Mouse (Mus musculus) midbrain, embryonic 16.5 days (tissue): ENCODE results near the gene Hivep1. TPM values are rescaled to one million over a fixed set of nuclear protein-coding genes. Genes with fewer than 3 reads are reported as not detected.
A peak's percentile ranks its signal among the peaks of the same experiment; 100 is the strongest.

ENCODE experiments used
- ATAC-seq: fragments of 200-750 bp; cut with Nextera tagmentation; 2 replicates; pipeline ENCODE4 v1.8.0; 2017; ENCODE audit warnings: moderate TSS enrichment
- H3K27ac ChIP-seq: fragments of 300-500 bp; sonication (generic); 2 replicates; pipeline ENCODE4 v1.5.1; 2014; ENCODE audit warnings: mild to moderate bottlenecking, low read length, mixed read lengths
- H3K27me3 ChIP-seq: fragments of 300-500 bp; sonication (generic); 2 replicates; pipeline ENCODE4 v1.6.1; 2014; ENCODE audit warnings: low read depth, low read length, mixed read lengths; ENCODE audit not compliant: control insufficient read depth, insufficient read depth
- H3K36me3 ChIP-seq: fragments of 300-500 bp; sonication (generic); 2 replicates; pipeline ENCODE4 v1.6.1; 2014; ENCODE audit warnings: mild to moderate bottlenecking, low read length, moderate library complexity, mixed read lengths; ENCODE audit not compliant: control insufficient read depth, insufficient read depth
- H3K4me1 ChIP-seq: fragments of 300-500 bp; sonication (generic); 2 replicates; pipeline ENCODE4 v1.6.1; 2014; ENCODE audit warnings: mild to moderate bottlenecking, low read length, mixed read lengths; ENCODE audit not compliant: control insufficient read depth, insufficient read depth
- H3K4me2 ChIP-seq: fragments of 300-500 bp; sonication (generic); 2 replicates; pipeline ENCODE4 v1.6.1; 2014; ENCODE audit warnings: mild to moderate bottlenecking, low read length, mixed read lengths
- H3K4me3 ChIP-seq: fragments of 300-500 bp; sonication (generic); 2 replicates; pipeline ENCODE4 v1.5.1; 2014; ENCODE audit warnings: low read depth, mild to moderate bottlenecking, low read length, moderate library complexity, mixed read lengths
- H3K9ac ChIP-seq: fragments of 300-500 bp; sonication (generic); 2 replicates; pipeline ENCODE4 v1.6.1; 2014; ENCODE audit warnings: low read depth, low read length, mixed read lengths
- H3K9me3 ChIP-seq: fragments of 300-500 bp; sonication (generic); replicated peaks from 2 replicates; pipeline ENCODE4 v1.6.1; 2014; ENCODE audit warnings: mild to moderate bottlenecking, low read length, mixed read lengths; ENCODE audit not compliant: control insufficient read depth, poor library complexity, severe bottlenecking
- WGBS: fragments of 180-500 bp; shearing (Covaris S2); extraction: QIAGEN DNeasy Blood & Tissue Kit; methylation state at CpG from one replicate; pipeline ENCODE4 v1.1.7; 2014; 5-methylcytosine and 5-hydroxymethylcytosine counted together
- polyA plus RNA-seq: library from polyadenylated mRNA; unstranded; fragments of >200 nt; fragmentation: Nextera tagmentation; extraction: Ambion mirVana; gene quantifications from 2 replicates; pipeline ENCODE4 v1.2.1, GENCODE M21; 2015

The Hivep1 gene
- polyA plus RNA-seq, result 16.0 and 18.3 TPM in 2 replicates

DNA sequence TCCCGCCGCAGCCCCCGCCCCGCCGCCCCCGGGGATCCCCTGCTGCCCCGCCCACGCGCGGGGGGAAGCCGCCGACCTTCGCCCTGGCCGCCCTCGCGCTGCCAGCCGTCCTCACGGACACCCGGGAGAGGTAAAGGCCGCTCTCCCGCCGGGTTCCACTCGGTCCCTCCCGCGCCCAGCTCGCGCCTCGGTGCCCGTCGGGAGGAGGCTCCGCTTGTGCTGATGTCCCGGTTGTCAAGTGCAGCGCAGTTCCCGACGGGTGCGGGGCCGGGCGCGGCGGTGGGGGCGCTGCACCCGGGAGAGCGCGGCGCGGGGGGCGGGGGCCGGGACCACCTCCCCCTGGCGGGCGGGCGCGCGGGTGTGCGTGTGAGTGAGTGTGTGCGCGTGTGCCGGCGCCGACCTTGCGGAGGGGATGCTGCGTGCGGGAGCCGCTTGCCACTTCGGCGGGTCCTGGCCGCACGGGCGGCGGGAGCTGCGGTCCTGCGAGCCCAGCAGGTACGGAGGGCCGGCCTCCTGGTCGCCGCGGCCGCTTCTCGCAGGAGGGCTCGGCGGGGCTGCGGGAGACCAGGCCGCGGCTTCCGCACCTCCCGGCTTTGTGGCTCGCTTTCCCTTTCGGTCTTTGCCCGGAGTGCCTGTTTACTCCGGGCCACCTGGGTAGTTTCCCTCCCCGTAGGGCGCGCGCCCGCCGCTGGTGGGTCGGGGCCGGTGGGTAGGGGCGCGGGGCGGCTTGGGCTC, at the start of gene Hivep1:
Gene Hivep1, plus strand, starts transcription at position 61 of the 735 bp plus-strand sequence.
- WGBS, result 0% methylated on average over 69 of the region's 100 CpGs
- peak within 1 kb of the TSS; percentile 79 for H3K4me2 ChIP-seq
- 0 out of 2 replicates have a peak, but pooled peaks cover 4% of the 10 kb centered on the region for H3K36me3 ChIP-seq
- no peaks in the 10 kb centered on the region for H3K27me3 ChIP-seq
- H3K9me3 ChIP-seq, result no peaks in the 10 kb centered on the region
- H3K27ac ChIP-seq, result peak within 1 kb of the TSS; percentile 91
- peak within 1 kb of the TSS; percentile 67 for H3K4me3 ChIP-seq
- ATAC-seq, result peak; percentile 70
- peak within 1 kb of the TSS; percentile 86 for H3K9ac ChIP-seq
- H3K4me1 ChIP-seq, result peaks cover 30% of the 10 kb centered on the region

DNA sequence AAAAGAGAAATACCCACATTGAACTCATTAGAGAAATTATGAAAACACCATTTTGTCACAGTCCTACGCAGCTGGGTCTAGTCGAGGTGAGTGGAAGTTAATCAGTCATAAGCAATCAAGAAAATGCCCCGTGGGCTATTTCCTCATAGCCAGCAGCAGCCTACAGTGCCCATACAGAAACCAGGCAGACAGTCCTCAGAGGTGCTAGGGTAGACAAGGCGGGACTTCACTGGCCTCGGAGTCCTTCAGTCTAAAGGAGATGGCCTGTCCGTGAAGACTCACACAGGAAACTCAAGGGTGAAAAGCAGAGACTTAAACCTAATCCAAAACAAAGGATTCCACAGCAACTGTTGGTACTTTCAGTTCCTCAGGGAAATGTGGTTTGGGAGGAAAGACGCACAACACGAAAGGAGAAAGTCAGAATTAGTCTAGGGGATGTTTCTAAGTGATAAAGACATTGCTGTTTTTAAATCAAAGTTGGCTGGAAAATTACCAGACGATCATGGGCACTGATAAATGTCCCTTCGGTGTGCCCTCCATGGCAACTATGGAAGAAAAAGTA, 36.3 kb upstream of the Hivep1 start:
- no peak for ATAC-seq
- H3K4me1 ChIP-seq, result no peaks in the 10 kb centered on the region
- H3K27ac ChIP-seq, result no peak overlapping the region
- 79% methylated on average over 10 of the region's 10 CpGs for WGBS
- H3K9ac ChIP-seq, result no peak overlapping the region
- no peaks in the 10 kb centered on the region for H3K9me3 ChIP-seq
- no peak overlapping the region for H3K4me3 ChIP-seq
- H3K36me3 ChIP-seq, result no peaks in the 10 kb centered on the region
- no peak overlapping the region for H3K4me2 ChIP-seq
- H3K27me3 ChIP-seq, result no peaks in the 10 kb centered on the region

DNA sequence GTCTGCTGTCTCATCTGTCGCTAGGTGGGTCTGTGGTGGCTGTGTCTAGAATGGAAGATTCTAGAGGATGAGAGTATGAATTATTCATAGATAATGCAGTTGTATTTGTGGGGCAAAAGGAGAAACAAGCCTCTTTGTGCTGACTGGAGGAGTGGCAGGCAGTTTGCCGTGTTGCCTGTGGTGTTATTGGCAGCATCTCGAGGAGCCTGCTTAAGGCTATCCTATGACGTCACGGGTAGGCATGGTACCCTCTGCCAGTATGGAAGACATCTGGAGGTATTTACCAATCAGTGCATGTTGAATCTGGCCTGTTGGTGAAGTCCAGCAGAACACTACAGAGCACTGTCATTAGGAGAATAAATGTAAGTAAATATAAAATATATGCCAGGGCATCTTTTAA, 35.6 kb upstream of the Hivep1 start:
- H3K9me3 ChIP-seq, result no peaks in the 10 kb centered on the region
- H3K4me1 ChIP-seq, result no peaks in the 10 kb centered on the region
- no peak overlapping the region for H3K4me3 ChIP-seq
- no peak overlapping the region for H3K27ac ChIP-seq
- no peak overlapping the region for H3K4me2 ChIP-seq
- H3K27me3 ChIP-seq, result no peaks in the 10 kb centered on the region
- ATAC-seq, result no peak
- no peaks in the 10 kb centered on the region for H3K36me3 ChIP-seq
- 69% methylated on average over 5 of the region's 5 CpGs for WGBS
- no peak overlapping the region for H3K9ac ChIP-seq

DNA sequence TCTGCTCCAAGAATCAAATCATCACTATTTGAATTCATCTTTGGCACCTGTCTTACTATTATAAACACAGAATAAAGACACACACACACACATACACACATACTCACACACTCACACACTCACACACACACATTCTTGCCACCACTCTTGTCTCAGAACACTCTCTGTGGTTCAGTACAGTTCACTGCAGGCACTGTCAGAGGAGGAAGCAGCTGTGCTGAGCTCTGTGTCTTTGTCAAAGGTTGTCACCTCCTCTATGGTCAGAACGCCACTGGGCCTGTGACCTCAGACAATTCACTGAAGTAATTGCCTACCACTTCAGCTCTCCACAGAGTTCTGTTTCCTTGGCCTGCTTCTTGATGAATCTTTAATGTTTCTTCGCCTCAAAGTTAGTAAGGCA, 33.5 kb upstream of the Hivep1 start:
- H3K9ac ChIP-seq, result no peak overlapping the region
- 74% methylated on average over 2 of the region's 2 CpGs for WGBS
- no peaks in the 10 kb centered on the region for H3K4me1 ChIP-seq
- H3K9me3 ChIP-seq, result no peaks in the 10 kb centered on the region
- H3K27me3 ChIP-seq, result no peaks in the 10 kb centered on the region
- no peak overlapping the region for H3K4me3 ChIP-seq
- ATAC-seq, result no peak
- H3K4me2 ChIP-seq, result no peak overlapping the region
- no peak overlapping the region for H3K27ac ChIP-seq
- H3K36me3 ChIP-seq, result no peaks in the 10 kb centered on the region

DNA sequence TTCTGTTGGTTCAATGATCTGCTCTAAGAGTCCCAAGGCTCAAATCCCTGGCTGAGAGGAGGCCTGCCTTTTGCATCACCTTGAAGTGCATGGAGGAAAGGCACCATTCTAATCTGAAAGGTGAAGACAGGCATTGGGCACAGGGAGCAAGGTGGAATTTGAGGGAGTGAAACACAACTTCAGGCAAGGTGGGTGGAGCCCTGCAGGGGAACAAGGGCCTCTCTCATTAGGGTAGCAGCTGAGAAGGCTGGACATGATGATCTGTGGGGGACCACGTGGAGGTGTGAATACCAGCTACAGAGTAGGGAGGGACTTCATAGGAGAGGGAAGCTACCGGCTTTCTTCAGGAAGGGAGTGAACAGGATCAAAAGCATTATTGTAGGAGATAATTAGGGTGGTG, 10.6 kb upstream of the Hivep1 start:
- no peak for ATAC-seq
- no peak overlapping the region for H3K4me3 ChIP-seq
- no peaks in the 10 kb centered on the region for H3K9me3 ChIP-seq
- H3K27me3 ChIP-seq, result no peaks in the 10 kb centered on the region
- 0 out of 2 replicates have a peak, but pooled peaks cover 2% of the 10 kb centered on the region for H3K4me1 ChIP-seq
- no peak overlapping the region for H3K27ac ChIP-seq
- H3K4me2 ChIP-seq, result no peak overlapping the region
- H3K36me3 ChIP-seq, result no peaks in the 10 kb centered on the region
- WGBS, result 19% methylated on average over 2 of the region's 2 CpGs
- no peak overlapping the region for H3K9ac ChIP-seq

DNA sequence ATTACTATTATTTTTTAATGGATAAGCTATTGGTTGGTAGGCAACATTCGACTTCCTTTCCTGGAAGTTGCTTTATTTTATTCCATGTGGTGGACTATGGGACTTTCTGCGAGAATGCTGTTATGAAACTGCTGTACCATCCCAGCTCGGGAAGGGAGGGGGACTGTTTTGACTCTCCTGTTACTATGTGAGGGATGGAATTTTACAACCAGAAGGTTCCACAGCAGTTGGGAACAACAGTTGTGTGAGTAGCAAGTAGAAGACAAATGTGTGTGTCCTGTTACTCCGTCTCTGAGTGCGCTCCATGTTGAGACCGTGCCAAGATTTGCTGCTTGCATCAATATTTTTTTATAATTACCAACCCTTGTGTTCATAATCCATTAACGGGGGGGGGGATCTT, 8.4 kb upstream of the Hivep1 start:
- 91% methylated on average over 7 of the region's 7 CpGs for WGBS

DNA sequence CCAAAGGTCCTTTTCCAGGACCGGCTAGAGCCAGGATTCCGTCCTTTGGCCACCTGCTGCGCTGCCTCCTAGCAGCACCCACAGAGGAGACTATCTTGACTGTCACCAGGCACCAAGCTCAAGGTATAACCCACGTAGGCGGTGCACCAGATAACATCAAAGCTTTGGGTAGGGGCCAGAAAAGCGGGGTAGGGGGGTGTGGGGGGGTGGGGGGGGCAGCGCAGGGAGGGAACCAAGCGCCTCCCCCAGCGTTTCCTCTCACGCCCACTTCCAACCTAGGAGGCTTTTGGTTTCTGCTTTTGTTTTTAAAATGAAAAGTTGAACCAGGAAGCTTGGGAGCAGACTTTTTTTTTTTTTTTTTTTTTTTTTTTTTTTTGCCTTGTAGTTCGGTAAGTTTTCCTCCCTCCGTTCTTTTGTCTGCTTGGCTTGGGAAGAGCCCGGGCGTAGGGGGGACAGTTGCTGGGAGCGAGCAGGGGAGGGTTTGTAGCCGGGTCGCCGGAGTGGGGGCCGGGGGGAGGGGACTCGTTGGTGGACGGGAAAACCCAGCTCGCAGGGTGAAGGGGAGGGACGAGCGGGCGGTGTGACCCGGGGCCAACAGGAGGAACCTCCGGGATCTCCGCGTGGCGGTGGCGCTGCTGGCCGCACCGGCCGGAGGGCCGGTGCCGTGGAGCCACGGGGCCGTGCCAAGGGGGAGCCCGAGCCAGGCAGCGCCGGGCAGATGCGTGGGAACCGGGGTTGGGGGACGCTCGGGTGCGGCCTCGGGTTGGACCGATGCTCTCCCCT, 2.6 kb upstream of the Hivep1 start:
- H3K4me3 ChIP-seq, result peak overlapping the region; percentile 58
- H3K36me3 ChIP-seq, result no peaks in the 10 kb centered on the region
- H3K9me3 ChIP-seq, result no peaks in the 10 kb centered on the region
- no peak for ATAC-seq
- H3K4me1 ChIP-seq, result peaks cover 20% of the 10 kb centered on the region
- WGBS, result under 1% methylated on average over 44 of the region's 48 CpGs
- H3K9ac ChIP-seq, result peak overlapping the region; percentile 84
- H3K4me2 ChIP-seq, result peak overlapping the region; percentile 84
- H3K27ac ChIP-seq, result peak overlapping the region; percentile 72
- H3K27me3 ChIP-seq, result no peaks in the 10 kb centered on the region

More for the DNA sequence above, 8.4 kb upstream of the Hivep1 start:
- Histone ChIP-seq H3K27me3 (no peaks in the 10 kb centered on the region), H3K4me2 (no peak overlapping the region), H3K36me3 (no peaks in the 10 kb centered on the region), H3K4me3 (no peak overlapping the region), H3K9ac (no peak overlapping the region), H3K4me1 (no peaks in the 10 kb centered on the region), H3K9me3 (no peaks in the 10 kb centered on the region), H3K27ac (no peak overlapping the region)
- ATAC-seq, result no peak

DNA sequence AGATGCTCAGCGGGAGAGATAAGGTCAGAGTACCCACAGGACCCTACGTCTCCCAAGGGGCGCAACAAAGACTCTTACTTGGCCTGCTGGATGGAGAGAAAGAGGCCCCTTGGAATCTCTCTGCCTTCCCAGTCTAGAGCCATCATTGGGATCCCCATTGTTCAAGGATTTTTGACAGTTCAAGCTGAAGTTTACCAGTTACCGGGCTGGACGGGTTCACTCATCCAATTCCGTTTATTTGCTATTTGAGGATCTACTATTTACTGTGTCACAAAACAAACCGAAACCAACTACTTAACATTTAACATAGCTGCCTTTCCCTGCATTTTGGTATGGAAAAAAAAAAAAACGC, 2.1 kb upstream of the Hivep1 start:
- 3% methylated on average over 8 of the region's 8 CpGs for WGBS

DNA sequence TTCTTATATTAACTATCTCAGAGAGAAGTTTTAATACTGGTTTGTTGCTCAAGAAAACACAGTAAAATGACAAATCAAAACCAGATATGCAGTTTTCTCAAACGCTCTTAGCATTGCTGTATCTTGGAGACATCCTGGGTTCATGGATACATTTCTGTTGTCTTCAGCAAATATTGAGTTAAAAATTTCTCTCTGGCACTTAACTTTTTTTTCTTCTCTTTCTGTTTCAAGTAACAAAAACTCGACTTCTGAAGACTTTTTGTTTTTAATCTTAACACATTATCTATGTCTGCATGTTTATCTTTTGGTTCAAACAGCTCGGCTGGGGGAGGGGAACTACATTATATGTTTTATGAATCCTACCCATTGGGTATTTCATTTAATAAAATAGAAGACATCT, 1.7 kb upstream of the Hivep1 start:
- peak overlapping the region; percentile 58 for H3K4me3 ChIP-seq
- peaks cover 30% of the 10 kb centered on the region for H3K4me1 ChIP-seq
- WGBS, result 8% methylated on average over 3 of the region's 3 CpGs
- H3K36me3 ChIP-seq, result no peaks in the 10 kb centered on the region
- H3K9me3 ChIP-seq, result no peaks in the 10 kb centered on the region
- H3K27me3 ChIP-seq, result no peaks in the 10 kb centered on the region
- H3K9ac ChIP-seq, result no peak overlapping the region
- H3K27ac ChIP-seq, result no peak overlapping the region
- no peak for ATAC-seq
- H3K4me2 ChIP-seq, result peak overlapping the region; percentile 84

More for the DNA sequence above, 2.1 kb upstream of the Hivep1 start:
- Histone ChIP-seq H3K9ac (peak overlapping the region; percentile 84), H3K4me1 (peaks cover 26% of the 10 kb centered on the region), H3K27me3 (no peaks in the 10 kb centered on the region), H3K4me2 (peak overlapping the region; percentile 84), H3K27ac (peak overlapping the region; percentile 60), H3K4me3 (peak overlapping the region; percentile 58), H3K9me3 (no peaks in the 10 kb centered on the region), H3K36me3 (no peaks in the 10 kb centered on the region)
- no peak for ATAC-seq
